Mouse (Mus musculus) CH12F3 (cell line): ENCODE data around the gene Hsd11b1.

Experiments
- in situ Hi-C: fragments of 300-500 bp; cut with MboI; formaldehyde crosslinking; loops from 2 replicates; pipeline ENCODE4 v1.14.3; 2020; ENCODE audit warnings: low sequenced_read_pairs

The Hsd11b1 gene

DNA sequence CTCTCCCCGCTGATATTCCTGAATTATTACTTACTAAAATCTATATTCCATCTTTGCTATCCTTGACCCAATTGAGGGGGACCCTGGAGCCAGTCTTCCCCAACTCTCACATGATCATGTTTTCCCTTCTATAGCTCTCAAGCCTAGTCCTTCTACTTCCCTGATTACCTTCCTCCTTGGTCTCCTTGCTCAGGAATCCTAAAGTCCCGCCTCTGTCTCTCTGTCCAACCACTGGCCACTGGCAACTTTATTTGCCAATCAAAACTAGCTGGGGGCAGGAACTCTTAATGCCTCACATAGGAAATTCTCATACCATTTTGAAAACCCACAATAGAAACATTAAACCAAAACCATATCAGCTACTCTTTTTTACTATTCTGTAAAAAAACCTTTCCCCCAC lies 17.5 kb upstream of the Hsd11b1 start:
- in situ Hi-C loops: no loop called here

DNA sequence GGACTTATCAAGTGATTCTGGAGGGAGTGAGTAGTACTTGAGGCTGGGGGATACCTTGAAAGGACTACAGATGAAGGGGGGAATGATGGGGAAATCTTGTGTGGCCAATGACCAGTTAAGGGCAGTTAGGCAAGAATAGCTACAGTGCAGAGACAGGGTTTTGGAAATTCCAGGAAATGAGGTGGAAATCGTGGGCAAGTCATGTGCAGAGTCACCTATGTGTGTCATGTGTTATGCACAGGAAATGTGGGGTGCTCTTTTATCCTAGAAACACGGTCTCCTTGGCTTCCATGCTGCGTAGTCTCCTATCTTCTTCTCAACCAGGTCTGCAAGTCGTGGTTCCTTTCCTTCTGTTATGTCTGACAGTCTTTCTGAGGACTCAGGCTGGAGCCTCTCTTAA lies 15.6 kb upstream of the Hsd11b1 start:
- in situ Hi-C loops: no loop called here

DNA sequence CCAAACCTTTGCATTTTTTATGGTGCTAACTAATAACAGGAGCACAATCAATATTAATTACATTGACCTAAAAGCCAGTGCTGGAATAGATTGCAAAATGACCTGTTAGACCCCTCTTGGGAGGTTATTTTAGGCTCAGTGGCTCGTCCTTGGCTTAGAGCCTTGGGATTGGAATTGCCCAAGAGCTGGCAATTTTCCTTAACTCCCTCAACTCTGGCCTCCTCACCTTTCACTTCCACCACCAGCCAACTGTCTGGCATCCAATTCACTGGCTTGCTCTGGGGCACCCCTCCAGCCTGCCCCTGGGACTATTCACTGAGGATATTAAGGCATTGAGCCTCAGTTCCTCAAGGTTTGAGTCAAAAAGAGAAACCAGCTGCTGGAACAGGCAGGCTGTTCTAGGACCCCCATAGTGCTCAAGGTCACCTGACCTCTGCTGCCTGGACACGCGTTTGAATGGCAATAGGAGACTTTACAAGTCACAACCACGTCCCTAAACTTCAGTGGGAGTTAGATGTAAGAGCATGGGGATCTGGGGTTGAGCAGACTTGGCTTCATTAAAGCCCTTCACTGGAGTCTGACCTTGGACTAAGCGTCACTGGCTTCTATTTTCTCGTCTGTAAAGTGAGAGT lies 14.7 kb upstream of the Hsd11b1 start:
- in situ Hi-C loops: no loop called here

DNA sequence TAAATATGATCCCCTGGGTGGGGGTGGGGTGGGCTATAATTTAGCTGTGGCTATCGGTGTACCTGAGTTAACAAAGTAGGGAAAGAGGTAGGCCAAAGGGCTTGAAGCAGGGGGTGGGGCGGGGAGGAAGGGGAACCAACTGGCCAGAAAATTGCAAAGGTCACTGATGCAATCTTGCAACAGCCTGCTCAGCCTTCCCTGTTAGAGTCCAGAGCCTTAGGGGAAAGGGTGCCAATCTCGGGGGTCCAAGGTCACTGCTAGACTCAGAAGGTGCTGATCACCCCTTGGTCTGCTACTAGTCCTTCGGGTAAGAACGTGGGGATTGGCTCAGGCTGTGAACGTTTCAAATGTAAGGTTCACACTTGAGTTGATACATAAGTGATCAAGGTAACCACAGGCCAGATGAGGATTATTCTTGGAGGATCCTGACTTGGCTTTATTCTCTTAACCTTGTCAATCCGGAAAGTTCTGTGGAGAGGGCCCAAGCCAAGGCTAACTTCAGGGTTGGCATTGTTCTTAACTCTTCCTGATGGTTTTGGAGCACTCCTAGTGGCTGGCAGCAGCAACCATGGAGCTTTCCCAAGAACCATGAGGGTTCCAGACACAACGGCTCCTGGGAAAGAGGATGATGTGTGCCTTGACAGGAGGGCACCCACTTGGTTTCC lies 10.7 kb upstream of the Hsd11b1 start:
- in situ Hi-C loops: no loop called here

DNA sequence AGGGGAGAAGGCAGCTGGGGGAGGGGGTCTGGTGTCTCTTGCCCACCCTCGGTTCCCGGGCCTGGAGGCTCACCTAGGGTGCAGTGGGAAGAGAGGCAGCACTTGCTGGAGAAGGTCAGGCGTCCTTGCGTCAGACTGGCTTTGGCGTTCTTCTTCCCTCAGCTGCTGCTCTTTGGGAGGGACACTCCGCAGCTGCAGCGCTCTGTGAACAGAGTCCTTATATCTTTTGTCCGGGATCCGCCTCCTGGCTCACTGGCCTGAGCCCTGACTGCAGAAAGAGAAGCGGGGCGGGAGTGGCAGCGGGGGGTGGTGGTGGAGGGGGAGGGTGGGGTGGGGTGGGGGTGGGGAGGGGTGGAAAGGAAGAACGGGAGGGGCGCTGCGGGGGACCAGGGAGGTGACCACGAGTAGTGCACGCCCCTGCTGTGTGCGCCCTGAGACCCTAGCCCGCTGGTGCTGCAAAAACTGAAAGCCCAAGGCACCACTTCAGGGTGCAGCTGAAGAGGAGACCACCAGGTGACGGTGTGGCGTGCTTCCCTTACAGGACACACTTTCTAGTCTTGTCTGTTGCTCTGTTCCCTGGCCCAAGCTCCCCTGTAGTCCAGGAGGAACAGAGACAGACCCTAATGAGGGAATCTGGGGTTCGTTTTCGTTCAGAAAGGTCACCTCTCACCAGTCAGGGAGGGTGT lies 9.2 kb upstream of the Hsd11b1 start, which contains the start of gene G0s2:
Gene G0s2 (minus strand): TSS at position 302 of the 686 bp plus-strand sequence.
- in situ Hi-C loops: no loop called here

DNA sequence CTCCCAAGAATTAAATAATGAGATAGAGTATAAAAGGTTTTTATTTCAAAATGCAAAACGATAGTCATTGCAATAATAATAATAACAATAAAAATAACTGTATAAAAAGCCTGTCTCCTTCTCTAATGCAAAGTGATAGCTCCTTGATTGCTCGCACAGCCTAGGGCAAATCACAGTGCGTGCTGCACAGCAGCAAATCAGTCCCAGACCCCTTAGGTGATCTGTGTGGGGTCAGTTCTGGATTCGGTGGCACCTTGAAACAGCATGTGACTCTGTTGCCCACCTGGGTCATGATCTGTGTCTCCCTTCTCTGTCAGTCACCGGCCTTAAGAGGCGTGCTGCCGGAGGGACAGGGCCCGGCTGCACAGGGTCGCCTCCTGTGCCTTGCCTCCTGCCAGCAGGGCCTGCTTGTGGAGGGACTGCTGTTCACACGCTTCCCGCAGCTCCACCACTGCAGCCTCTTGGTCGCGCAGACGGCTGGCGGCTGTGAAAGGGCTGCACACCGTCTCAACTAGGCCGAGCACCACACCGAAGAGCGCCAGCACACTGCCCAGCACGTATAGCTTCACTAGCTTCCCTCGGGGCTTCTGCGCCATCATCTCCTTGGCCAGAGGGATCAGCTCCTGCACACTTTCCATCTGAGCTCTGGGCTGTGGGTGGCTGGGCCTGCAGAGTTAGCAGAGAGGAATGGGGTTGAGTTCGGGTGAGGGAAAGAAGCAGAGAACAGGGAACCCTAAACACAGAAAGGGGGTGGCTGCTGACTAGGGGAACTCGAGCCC lies 8.5 kb upstream of the Hsd11b1 start:
- in situ Hi-C loops: no loop called here

DNA sequence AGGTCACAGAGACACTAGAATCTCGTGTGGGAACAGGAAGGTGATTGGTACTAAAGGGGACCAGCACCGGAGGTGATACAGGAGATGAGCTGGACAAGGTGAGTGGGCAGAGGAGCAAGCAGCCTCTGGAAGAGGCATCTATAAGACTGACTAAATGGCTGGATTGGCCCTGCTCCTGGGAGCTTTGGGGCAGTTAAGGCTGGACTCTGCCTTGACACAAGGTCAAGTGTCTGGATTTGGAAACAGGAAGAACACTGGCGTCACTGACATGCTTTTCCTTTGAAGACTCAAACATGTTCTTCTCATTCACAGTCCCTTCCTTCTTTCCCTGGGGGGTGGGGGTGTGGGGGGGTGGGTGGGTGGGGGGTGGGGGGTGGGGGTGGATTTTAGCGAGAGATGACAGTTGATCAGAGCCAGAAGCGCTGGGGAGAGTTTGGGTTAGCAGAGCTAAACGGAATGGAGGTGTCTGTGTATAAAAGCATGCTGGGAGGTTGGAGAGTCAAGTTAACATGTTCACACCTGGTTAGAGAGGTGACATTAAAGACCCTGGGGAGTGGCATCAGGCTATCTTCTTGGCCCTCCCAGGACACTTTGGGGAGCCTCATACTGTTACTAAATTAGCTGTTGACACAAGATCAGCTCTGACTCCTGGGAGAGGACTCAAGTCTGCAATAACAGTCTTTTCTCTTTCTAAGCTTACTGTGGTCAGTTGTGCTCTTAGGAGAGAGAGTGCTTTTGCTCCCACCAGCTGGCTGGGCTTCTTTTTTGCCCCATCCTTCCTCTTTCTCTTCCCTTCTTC lies 7.3 kb upstream of the Hsd11b1 start:
- in situ Hi-C loops: no loop called here

DNA sequence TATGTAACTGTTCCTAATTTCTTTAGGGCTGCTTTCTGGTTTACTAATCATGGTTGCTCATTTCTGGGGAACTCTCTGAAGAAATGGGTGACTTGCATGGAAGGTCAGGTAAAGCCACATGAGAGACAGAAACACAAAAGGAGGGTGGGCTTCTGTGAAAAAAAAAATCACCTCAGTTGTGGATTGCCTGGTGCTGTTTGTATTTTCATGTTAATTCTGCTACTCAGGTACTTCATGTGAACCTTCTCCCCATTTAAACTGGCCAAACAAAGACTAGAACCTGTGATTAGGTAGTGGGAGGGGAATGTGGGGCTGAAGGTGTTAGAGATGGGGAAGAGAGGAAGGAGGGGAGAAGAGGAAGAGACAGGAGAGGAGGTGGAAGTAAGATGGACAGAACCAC lies 1.9 kb upstream of the Hsd11b1 start:
- in situ Hi-C loops: no loop called here

DNA sequence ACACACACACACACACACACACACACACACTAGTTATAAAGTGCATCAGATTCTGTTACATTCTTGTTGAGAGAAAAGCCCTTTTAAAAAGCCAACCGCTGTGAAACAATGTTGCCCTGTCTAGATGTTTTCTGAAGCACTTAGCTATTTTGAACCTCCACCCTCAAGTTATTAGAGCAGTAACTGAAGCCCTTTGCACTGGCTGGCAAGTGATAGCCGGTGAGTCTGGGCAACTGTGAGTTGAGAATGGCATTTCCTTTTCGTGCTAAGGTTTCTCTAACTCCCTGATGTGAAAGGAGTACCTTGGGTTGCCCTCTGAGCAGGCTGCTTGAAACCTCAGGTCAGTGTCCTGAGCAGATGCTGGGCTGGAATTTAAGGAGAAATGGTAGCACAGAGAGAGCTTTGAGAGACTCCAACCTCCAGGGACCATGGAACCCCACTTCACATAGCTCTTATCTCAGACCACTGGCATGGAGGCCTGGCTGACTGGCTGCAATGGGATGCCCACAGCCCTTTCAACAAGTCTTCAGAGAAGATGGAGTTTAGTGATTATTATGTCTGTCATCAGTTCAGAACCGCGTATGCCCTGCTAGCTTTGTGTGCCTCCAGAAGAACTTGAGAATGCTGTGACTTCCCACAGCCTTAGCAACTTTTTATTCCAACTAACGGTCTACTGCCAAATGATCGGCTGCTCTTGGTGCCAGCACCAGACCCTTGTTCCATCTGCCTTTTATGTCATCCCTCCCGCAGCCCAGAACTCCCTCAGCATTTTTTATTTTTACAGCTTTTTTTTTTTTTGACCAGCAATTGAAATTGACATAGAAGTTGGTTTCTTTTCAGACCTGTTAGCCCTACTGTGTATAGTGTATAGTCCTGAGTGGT lies 608 bp downstream of the Hsd11b1 start:
- in situ Hi-C loops: no loop called here

DNA sequence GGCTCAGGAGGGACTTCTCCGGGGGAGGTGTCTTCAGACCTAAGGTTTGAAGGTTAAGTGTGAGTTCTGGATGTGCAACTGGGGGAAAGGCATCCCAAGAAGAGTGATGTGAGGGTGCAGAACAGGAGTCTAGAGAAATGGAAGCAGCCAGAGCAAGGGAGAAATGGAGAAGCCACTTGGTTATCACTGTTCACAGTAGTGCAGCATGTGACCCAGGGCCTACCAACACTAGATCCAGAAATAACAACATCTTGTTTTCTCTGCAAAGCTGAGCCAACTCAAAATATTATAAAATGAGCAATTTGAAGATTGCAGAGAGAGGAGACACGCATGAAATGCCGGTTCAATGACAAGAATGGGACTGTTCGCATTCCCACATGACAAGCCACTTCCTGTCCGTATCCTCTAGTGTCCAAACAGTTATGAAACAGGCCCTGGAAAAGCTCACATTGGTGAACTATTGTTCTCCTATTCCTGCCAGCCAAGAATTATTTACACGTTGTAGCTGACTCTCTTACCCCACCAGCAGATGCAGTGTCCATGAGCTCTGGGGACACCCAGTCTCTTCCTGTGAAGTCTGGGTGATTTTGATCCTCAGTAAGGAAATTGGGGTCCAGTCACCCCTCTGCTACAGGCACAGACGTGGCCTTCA lies 1.9 kb downstream of the Hsd11b1 start:
- in situ Hi-C loops: no loop called here

DNA sequence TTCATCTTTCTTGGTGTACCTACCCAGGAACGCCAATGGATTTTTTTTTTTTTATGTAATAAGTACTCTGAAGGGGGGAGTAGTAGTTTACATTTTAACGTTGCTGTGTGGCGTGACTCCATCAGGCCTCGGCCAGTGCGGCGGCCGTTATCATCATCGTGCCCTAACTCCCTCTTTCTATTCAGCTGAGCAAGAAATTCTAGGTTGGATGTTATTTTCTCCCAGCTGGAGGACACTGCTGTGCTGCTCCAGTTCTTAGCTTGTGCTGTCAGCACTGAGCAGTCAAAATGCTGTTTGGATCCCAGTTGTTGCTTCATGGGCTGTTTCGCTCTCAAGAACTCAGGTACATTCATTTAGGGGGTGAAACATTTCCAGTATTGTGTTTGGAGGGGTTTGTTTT lies 4.3 kb downstream of the Hsd11b1 start:
- in situ Hi-C loops: loop anchor here (5.0 to 10.0 kb wide), 2 partner anchors 58 to 115 kb away; partner anchors contain the start of gene Camk1g

DNA sequence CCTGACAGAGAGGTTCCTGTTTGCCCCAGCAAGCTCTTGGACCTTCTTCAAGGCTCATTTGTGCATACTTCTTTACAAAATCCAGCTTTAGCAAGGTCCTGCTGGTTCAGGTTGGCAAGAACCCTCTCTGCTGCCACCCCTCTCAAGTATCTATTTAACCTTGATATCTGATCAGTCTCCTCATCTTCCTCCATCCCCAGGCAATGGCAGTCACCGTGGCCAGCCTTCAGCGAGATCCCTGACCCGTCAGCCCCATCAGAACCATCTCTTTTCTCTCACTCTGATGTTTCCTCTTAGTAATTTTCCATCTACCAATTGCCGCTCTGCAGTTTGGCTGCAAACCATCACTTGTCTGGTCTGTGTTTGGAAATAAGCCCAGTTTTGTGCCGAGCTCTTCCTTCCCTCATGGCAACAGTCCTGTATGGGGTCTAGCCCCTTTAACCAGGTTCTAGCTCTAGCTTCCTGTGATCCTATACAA lies 7.2 kb downstream of the Hsd11b1 start:
- in situ Hi-C loops: loop anchor here (5.0 to 10.0 kb wide), 2 partner anchors 61 to 118 kb away; partner anchors contain the start of gene Camk1g

DNA sequence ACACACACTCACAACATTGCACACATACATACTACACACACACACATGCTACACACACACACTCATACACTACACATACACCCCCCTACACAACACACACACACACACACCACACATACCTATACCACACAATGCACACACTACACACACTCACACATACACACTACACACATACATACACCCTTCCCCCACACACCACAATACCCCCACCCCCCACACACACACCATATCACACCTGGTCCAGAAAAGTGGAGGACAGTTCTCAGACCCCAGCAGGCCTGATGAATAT lies 7.6 kb downstream of the Hsd11b1 start:
- in situ Hi-C loops: loop anchor here (5.0 to 10.0 kb wide), 2 partner anchors 61 to 119 kb away; partner anchors contain the start of gene Camk1g

DNA sequence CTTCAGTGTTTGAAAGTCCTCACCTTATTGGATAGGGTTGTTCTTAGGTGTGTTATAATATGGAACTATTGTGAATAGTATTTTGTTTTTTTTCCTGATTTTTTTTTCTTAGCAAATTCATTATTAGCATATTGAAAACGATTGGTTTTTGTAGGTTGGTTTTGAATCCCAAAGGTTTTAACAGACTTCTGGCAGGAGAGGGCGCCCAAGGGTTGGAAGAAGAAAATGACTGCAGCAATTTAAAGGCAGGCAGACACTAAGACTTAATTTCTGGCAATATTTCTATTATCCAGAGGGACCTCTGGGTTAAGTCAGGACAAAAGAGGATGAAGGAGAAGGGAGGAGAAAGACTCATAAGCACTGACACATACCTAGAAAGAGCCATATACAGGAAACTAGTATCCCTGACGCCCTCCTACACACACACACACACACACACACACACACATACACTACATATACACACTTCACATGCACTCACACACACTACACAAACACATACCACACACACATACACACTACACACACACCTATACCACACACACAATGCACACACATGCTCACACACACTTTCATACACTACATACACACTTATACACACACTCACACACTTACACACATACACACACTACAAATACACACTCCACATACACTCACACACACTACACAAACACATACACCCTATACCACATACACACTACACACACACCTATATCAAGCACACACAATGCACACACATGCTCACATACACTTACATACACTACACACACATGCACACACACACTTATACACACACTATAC lies 8.2 kb downstream of the Hsd11b1 start:
- in situ Hi-C loops: loop anchor here (5.0 to 10.0 kb wide), 2 partner anchors 62 to 119 kb away; partner anchors contain the start of gene Camk1g

DNA sequence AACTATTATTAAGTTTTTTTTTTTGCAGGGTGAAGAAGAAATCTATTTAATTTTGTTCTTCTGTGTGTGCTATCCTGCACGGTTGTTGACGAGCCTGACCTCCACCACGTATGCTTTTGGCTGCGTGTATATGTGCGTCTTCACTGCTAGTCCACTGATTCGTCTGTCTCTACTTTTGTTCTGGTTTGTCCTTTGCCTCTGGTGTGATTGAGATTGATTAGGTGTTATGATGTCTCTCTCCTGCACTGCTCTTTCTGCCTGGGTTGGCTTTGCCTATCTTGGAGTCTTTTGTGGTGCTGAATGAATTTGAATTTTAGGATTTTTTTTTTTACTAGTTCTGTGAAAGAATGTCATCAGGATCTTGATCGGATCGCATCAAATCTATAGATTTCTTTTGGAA lies 8.8 kb downstream of the Hsd11b1 start:
- in situ Hi-C loops: loop anchor here (5.0 to 10.0 kb wide), 2 partner anchors 62 to 120 kb away; partner anchors contain the start of gene Camk1g

DNA sequence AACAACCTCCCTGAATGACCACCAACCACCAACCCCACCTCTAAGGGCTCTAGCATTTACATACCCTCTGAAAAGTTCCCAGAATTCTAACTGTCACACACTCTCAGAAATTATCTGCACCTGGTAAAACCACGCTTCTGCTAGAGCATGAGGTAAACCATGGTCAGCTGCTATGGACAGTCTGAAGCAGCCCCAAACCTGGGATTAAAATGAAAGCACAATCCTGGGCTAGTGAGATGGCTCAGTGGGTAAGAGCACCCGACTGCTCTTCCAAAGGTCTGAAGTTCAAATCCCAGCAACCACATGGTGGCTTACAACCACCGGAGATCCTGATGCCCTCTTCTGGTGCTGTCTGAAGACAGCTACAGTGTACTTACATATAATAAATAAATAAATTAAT lies 10.0 kb downstream of the Hsd11b1 start:
- in situ Hi-C loops: loop anchor here (10.0 kb wide), 1 partner anchor 121 kb away; the partner anchor contains the start of gene Camk1g

DNA sequence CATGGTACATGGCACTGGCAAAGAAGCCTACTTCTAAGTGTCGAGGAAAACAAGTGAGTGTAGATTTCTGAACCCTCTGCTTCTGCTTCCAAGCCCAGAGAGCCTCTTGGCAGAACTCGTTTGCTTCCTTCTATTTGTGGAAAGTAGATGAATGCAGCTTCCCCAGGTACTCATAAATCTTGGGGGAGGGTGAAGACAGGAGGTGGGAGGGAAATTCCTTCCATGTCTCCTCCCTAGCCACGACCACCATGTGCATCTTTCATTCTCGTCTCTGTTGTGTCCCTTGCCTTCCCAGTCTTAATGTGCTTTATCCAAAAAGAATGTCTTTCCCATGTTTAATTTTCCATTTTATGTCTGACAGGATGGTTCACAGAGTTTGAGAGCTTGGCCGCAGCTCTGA lies 11.3 kb downstream of the Hsd11b1 start:
- in situ Hi-C loops: loop anchor here (10.0 kb wide), 1 partner anchor 122 kb away; the partner anchor contains the start of gene Camk1g

DNA sequence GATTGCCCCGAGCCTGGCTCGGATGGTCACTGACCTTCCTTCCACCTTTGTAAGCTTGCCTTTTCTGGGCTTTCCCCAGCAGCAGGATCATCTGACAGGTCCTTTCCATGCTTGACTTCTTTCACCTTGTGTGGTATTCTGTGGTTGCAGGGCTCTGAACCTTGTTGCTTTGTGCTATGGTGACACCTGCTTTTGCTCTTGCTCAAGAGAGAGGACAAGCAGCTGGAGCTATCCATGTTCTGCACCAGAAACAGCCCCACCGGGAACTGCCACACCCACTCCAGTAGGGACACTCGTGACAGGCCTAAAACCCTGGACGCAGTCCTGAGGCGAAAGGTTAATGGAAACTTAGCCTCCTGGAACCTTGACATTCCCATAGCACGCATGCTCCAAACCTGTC lies 12.5 kb downstream of the Hsd11b1 start:
- in situ Hi-C loops: loop anchor here (10.0 kb wide), 1 partner anchor 123 kb away; the partner anchor contains the start of gene Camk1g
